In the genomic region with DNA sequence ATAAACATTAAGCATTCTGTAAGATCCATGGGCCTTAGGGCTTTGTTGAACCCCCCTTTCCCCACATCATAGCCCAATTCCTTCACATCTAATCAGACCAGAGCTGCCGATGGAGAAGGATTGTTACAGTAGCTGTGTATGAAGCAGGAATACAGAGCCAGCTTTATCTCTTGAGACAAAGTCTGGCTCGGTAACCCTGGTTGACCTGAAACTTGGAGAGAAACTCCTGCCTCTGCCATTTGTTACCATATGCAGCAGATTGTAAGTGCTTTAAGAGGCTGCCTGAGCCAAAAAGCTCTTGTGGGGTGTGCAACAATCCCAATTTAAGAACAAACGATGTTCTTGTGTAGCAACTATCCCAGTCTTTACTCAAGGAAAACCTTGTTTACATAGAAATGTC, we compare ENCODE assay signal across 8 mouse cellular contexts. TPM values are rescaled to one million over a fixed set of nuclear protein-coding genes. Genes with fewer than 3 reads are reported as not detected.
DNase-seq lines count a peak whose midpoint lies in the region; ATAC-seq and TF ChIP-seq lines count a peak whose summit lies in the region.

No protein-coding gene starts in this region.

- peaks cover 19% of the 10 kb centered on the region for H3K4me1 ChIP-seq in embryonic facial prominence, embryonic 14.5 days (ENCODE audit: control insufficient read depth, insufficient read depth, low read length)
- peaks cover 10% of the 10 kb centered on the region for H3K4me1 ChIP-seq in intestine, embryonic 15.5 days (replicated peaks)
- H3K4me1 ChIP-seq in neural tube, embryonic 14.5 days (ENCODE audit: control insufficient read depth, insufficient read depth, low read length) = peaks cover 1% of the 10 kb centered on the region; the same call in 1 of the 2 replicates

- no peak for ATAC-seq in embryonic facial prominence, embryonic 14.5 days (ENCODE audit: low read depth)
- ATAC-seq in intestine, embryonic 15.5 days = no peak
- no peak for ATAC-seq in neural tube, embryonic 14.5 days (ENCODE audit: low read depth)

- H3K27me3 ChIP-seq in embryonic facial prominence, embryonic 14.5 days (replicated peaks; ENCODE audit: control insufficient read depth, insufficient read depth, low read length) = no peaks in the 10 kb centered on the region
- H3K27me3 ChIP-seq in intestine, embryonic 15.5 days (replicated peaks) = no peaks in the 10 kb centered on the region
- no peaks in the 10 kb centered on the region; the same call in 1 of the 2 replicates for H3K27me3 ChIP-seq in neural tube, embryonic 14.5 days (ENCODE audit: control insufficient read depth, insufficient read depth, low read length)

- DNase-seq in left cerebral cortex, adult 2 months (ENCODE audit: extremely low spot score in 1 of 2, low spot score in 2 of 2) = no peak
- DNase-seq in left cerebral cortex, postnatal 4 days = no peak
- no peak for DNase-seq in embryonic facial prominence, embryonic 14.5 days (ENCODE audit: low spot score)
- DNase-seq in left cerebral cortex, postnatal 25 days (ENCODE audit: low spot score in 2 of 2) = no peak
- no peak for DNase-seq in gastrocnemius, postnatal 36 days
- no peak for DNase-seq in thymus, postnatal 14 days

- H3K27ac ChIP-seq in left cerebral cortex, adult 2 months = no peak overlapping the region; the same call in 1 of the 2 replicates
- H3K27ac ChIP-seq in embryonic facial prominence, embryonic 14.5 days (replicated peaks; ENCODE audit: low read depth, low read length) = no peak overlapping the region
- H3K27ac ChIP-seq in intestine, embryonic 15.5 days = 0 out of 2 replicates have a peak overlapping the region, but pooled peaks have one; percentile 19
- no peak overlapping the region for H3K27ac ChIP-seq in neural tube, embryonic 14.5 days (ENCODE audit: low read depth, low read length)

- no peak for TF ChIP-seq CTCF in left cerebral cortex, adult 2 months (IDR thresholded peaks at IDR 0.05)

- intact Hi-C loops in left cerebral cortex, adult 2 months (cut with DNase I) = loop anchor here (5.0 kb wide), 1 partner anchor 181 kb away; no protein-coding TSS in a partner anchor
- intact Hi-C loops in left cerebral cortex, postnatal 4 days (cut with DNase I) = no loop called here
- intact Hi-C loops in left cerebral cortex, postnatal 25 days (cut with DNase I) = loop anchor here (5.0 kb wide), 1 partner anchor 181 kb away; no protein-coding TSS in a partner anchor
- intact Hi-C loops in gastrocnemius, postnatal 36 days (cut with DNase I) = loop anchor here (10.0 kb wide), 1 partner anchor 273 kb away; a partner anchor contains a TSS

- 66% methylated on average over 3 of the region's 3 CpGs for WGBS in embryonic facial prominence, embryonic 14.5 days
- 57% methylated on average over 3 of the region's 3 CpGs for WGBS in intestine, embryonic 15.5 days
- 76% methylated on average over 3 of the region's 3 CpGs for WGBS in neural tube, embryonic 14.5 days

- no peaks in the 10 kb centered on the region for H3K9me3 ChIP-seq in embryonic facial prominence, embryonic 14.5 days (ENCODE audit: control insufficient read depth, low read length)
- H3K9me3 ChIP-seq in intestine, embryonic 15.5 days = no peaks in the 10 kb centered on the region
- no peaks in the 10 kb centered on the region for H3K9me3 ChIP-seq in neural tube, embryonic 14.5 days (ENCODE audit: control insufficient read depth, low read length)

- peak overlapping the region; percentile 91 for H3K4me2 ChIP-seq in embryonic facial prominence, embryonic 14.5 days (ENCODE audit: low read depth, low read length)
- H3K4me2 ChIP-seq in intestine, embryonic 15.5 days (replicated peaks) = peak overlapping the region; percentile 95
- peak overlapping the region; percentile 87 for H3K4me2 ChIP-seq in neural tube, embryonic 14.5 days (ENCODE audit: low read depth, low read length)

- H3K4me3 ChIP-seq in left cerebral cortex, adult 2 months = peak overlapping the region; percentile 78
- peak overlapping the region; percentile 79 for H3K4me3 ChIP-seq in embryonic facial prominence, embryonic 14.5 days (ENCODE audit: low read depth, low read length)
- peak overlapping the region; percentile 72 for H3K4me3 ChIP-seq in intestine, embryonic 15.5 days (replicated peaks)
- H3K4me3 ChIP-seq in neural tube, embryonic 14.5 days (ENCODE audit: low read depth, low read length) = peak overlapping the region; percentile 89

- no peaks in the 10 kb centered on the region for H3K36me3 ChIP-seq in embryonic facial prominence, embryonic 14.5 days (ENCODE audit: control insufficient read depth, insufficient read depth, low read length)
- no peaks in the 10 kb centered on the region for H3K36me3 ChIP-seq in intestine, embryonic 15.5 days
- no peaks in the 10 kb centered on the region for H3K36me3 ChIP-seq in neural tube, embryonic 14.5 days (ENCODE audit: control insufficient read depth, insufficient read depth, low read length)

- H3K9ac ChIP-seq in embryonic facial prominence, embryonic 14.5 days (ENCODE audit: low read depth, low read length) = peak overlapping the region; percentile 91
- H3K9ac ChIP-seq in intestine, embryonic 15.5 days = peak overlapping the region; percentile 87
- peak overlapping the region; percentile 77; the same call in 1 of the 2 replicates for H3K9ac ChIP-seq in neural tube, embryonic 14.5 days (replicated peaks; ENCODE audit: low read depth, low read length)

RNA-seq across cellular contexts. Expression of a gene that starts 3.4 kb away (rescaled TPM):
- 100 to 1,000 TPM; 177 to 187 TPM for total RNA-seq in left cerebral cortex, adult 2 months (2021)
- 100 to 1,000 TPM; 126 to 131 TPM for total RNA-seq in left cerebral cortex, postnatal 4 days (2021)
- 347 and 386 TPM in 2 replicates for polyA plus RNA-seq in embryonic facial prominence, embryonic 14.5 days (2014; fragmentation: Nextera tagmentation; extraction: Ambion mirVana)
- polyA plus RNA-seq in intestine, embryonic 15.5 days (2015; fragmentation: Nextera tagmentation; extraction: Ambion mirVana) = 464 and 509 TPM in 2 replicates
- 390 and 416 TPM in 2 replicates for polyA plus RNA-seq in neural tube, embryonic 14.5 days (2014; fragmentation: Nextera tagmentation; extraction: Ambion mirVana)
- total RNA-seq in left cerebral cortex, postnatal 25 days (2021) = 100 to 1,000 TPM; 182 to 189 TPM
- total RNA-seq in gastrocnemius, postnatal 36 days (2021) = 100 to 1,000 TPM; 402 to 419 TPM

RNA-seq across cellular contexts. Expression of a gene that starts 3.4 kb away (rescaled TPM):
- total RNA-seq in left cerebral cortex, adult 2 months (2021) = 10 to 100 TPM; 34.1 to 36.9 TPM
- total RNA-seq in left cerebral cortex, postnatal 4 days (2021) = 10 to 100 TPM; 26.7 to 31.2 TPM
- 103 and 115 TPM in 2 replicates for polyA plus RNA-seq in embryonic facial prominence, embryonic 14.5 days (2014; fragmentation: Nextera tagmentation; extraction: Ambion mirVana)
- polyA plus RNA-seq in intestine, embryonic 15.5 days (2015; fragmentation: Nextera tagmentation; extraction: Ambion mirVana) = 159 and 160 TPM in 2 replicates
- 78.8 and 91.9 TPM in 2 replicates for polyA plus RNA-seq in neural tube, embryonic 14.5 days (2014; fragmentation: Nextera tagmentation; extraction: Ambion mirVana)
- 10 to 100 TPM; 38.6 to 40.3 TPM for total RNA-seq in left cerebral cortex, postnatal 25 days (2021)
- total RNA-seq in gastrocnemius, postnatal 36 days (2021) = 10 to 100 TPM; 39.2 to 42.5 TPM
